In the genomic region with DNA sequence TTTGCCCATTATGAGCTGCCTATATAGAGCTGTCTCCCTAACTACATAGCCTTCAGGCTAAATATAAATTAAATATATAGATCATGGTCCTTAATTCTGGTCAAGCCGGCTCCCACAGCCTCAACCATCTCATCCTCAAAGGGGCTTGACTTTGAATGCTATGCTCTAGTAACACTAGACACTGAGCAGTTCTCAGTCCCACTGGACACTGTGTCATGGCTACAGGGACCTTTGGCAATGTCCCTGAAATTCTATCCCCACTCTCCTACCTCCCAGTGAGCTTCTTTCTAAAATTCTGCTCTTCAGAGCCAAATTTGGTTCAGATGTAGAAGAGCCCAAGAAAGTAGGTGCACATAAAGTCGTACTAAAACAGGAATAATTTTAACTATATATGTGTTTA, we compare ENCODE assay signal across 14 mouse cellular contexts.
"Had no signal": no experiment of that assay in that cellular context is flagged by ENCODE, and none has a peak within 500 bp of the region (broad histone marks: within the 10 kb centered on the region; RNA-seq: fewer than 3 reads in every experiment).

No protein-coding gene starts in this region.

- H3K36me3 ChIP-seq: kidney, embryonic 15.5 days; limb, embryonic 12.5 days; limb, embryonic 15.5 days had no signal

- H3K9ac ChIP-seq: kidney, embryonic 15.5 days; limb, embryonic 12.5 days; limb, embryonic 15.5 days had no signal

- H3K4me3 ChIP-seq: kidney, embryonic 15.5 days; limb, embryonic 12.5 days; limb, embryonic 15.5 days had no signal

- H3K9me3 ChIP-seq: kidney, embryonic 15.5 days; limb, embryonic 12.5 days; limb, embryonic 15.5 days had no signal

- ATAC-seq: intestine, postnatal 0 days had no signal

- H3K27ac ChIP-seq: kidney, embryonic 15.5 days; limb, embryonic 12.5 days; limb, embryonic 15.5 days had no signal

- H3K4me2 ChIP-seq: kidney, embryonic 15.5 days; limb, embryonic 12.5 days; limb, embryonic 15.5 days; midbrain, embryonic 11.5 days had no signal

- H3K27me3 ChIP-seq: kidney, embryonic 15.5 days; limb, embryonic 12.5 days; limb, embryonic 15.5 days had no signal

- DNase-seq: kidney, adult 2 months; kidney, postnatal 36 days; left cerebral cortex, postnatal 4 days; lung, adult 2 months; lung, postnatal 14 days; lung, postnatal 4 days; midbrain, embryonic 14.5 days; thymus, adult 18-20 months; thymus, postnatal 36 days had no signal
